30 mouse cellular contexts compared by ENCODE assay signal in genomic region chr8:126793657-126794056, GRCm38 (mm10).
DNase-seq lines count a peak whose midpoint lies in the region; ATAC-seq lines count a peak whose summit lies in the region.
"Had no signal": no experiment of that assay in that cellular context is flagged by ENCODE, and none has a peak within 500 bp of the region (broad histone marks: within the 10 kb centered on the region; RNA-seq: fewer than 3 reads in every experiment).

No protein-coding gene starts in this region.

- no peak overlapping the region for H3K4me2 ChIP-seq in kidney, embryonic 14.5 days (replicated peaks; ENCODE audit: low read depth, low read length)
- H3K4me2 ChIP-seq: embryonic facial prominence, embryonic 13.5 days; forebrain, embryonic 13.5 days; heart, embryonic 13.5 days; hindbrain, embryonic 14.5 days had no signal

- 61% methylated on average over 3 of the region's 3 CpGs for WGBS in kidney, embryonic 14.5 days

- intact Hi-C loops in left cerebral cortex, postnatal 25 days (cut with DNase I): no loop called here

- H3K4me1 ChIP-seq in kidney, embryonic 14.5 days (ENCODE audit: control insufficient read depth, insufficient read depth, low read length): peaks cover 9% of the 10 kb centered on the region
- H3K4me1 ChIP-seq: forebrain, embryonic 13.5 days had no signal

- DNase-seq in adrenal gland, adult 2 months: peak; percentile 37
- no peak for DNase-seq in adrenal gland, adult 8-10 months
- DNase-seq in kidney, adult 9 months: peak; percentile 49
- DNase-seq in urinary bladder, postnatal 14 days (ENCODE audit: low spot score): peak; percentile 25
- no peak for DNase-seq in urinary bladder, adult 2 months (ENCODE audit: low spot score)
- DNase-seq in left cerebral cortex, postnatal 25 days (ENCODE audit: low spot score in 2 of 2): no peak
- no peak for DNase-seq in embryo, embryonic 10.5 days (ENCODE audit: low spot score)
- DNase-seq: adrenal gland, postnatal 10 days; B cell, adult 2 months; cerebellum, adult 18-20 months; cerebellum, adult 9-10 months; cerebellum, postnatal 14 days; embryo, embryonic 11 days; forebrain, postnatal 0 days; gastrocnemius, adult 2 months; gastrocnemius, postnatal 14 days; heart, adult 18-20 months; heart, postnatal 14 days; heart, postnatal 4 days had no signal

- no peaks in the 10 kb centered on the region for H3K9me3 ChIP-seq in kidney, embryonic 14.5 days (ENCODE audit: control insufficient read depth, low read length)
- H3K9me3 ChIP-seq: embryonic facial prominence, embryonic 10.5 days; embryonic facial prominence, embryonic 13.5 days; forebrain, embryonic 13.5 days; G1E; heart, embryonic 13.5 days had no signal

- no peak for ATAC-seq in kidney, embryonic 14.5 days (ENCODE audit: low FRiP score, low TSS enrichment)
- ATAC-seq: forebrain, embryonic 13.5 days; forebrain, postnatal 0 days; hindbrain, postnatal 0 days; inflammation-experienced regulatory T-cells, adult 6 months had no signal

- no peaks in the 10 kb centered on the region for H3K36me3 ChIP-seq in kidney, embryonic 14.5 days (ENCODE audit: control insufficient read depth, insufficient read depth, low read length)
- H3K36me3 ChIP-seq: embryonic facial prominence, embryonic 10.5 days; embryonic facial prominence, embryonic 13.5 days; G1E; heart, embryonic 13.5 days had no signal

- no peaks in the 10 kb centered on the region for H3K27me3 ChIP-seq in kidney, embryonic 14.5 days (ENCODE audit: control insufficient read depth, insufficient read depth, low read length)
- H3K27me3 ChIP-seq: CH12.LX; embryonic facial prominence, embryonic 13.5 days; forebrain, embryonic 13.5 days; heart, embryonic 13.5 days had no signal

- H3K4me3 ChIP-seq in kidney, embryonic 14.5 days (ENCODE audit: low read length): no peak overlapping the region
- H3K4me3 ChIP-seq: embryonic facial prominence, embryonic 10.5 days; embryonic facial prominence, embryonic 13.5 days; erythroblast, embryonic 14.5 days; forebrain, embryonic 13.5 days; gastrocnemius, adult 2 months; heart, embryonic 13.5 days had no signal

- H3K27ac ChIP-seq in kidney, embryonic 14.5 days (ENCODE audit: low read depth, low read length): no peak overlapping the region
- H3K27ac ChIP-seq: embryonic facial prominence, embryonic 10.5 days; embryonic facial prominence, embryonic 13.5 days; forebrain, embryonic 13.5 days; gastrocnemius, adult 2 months; heart, embryonic 13.5 days; hindbrain, embryonic 14.5 days; hindbrain, postnatal 0 days had no signal

- H3K9ac ChIP-seq in kidney, embryonic 14.5 days (ENCODE audit: low read depth, low read length): no peak overlapping the region
- H3K9ac ChIP-seq: embryonic facial prominence, embryonic 13.5 days; forebrain, embryonic 13.5 days; forebrain, postnatal 0 days; heart, embryonic 13.5 days; hindbrain, embryonic 14.5 days had no signal

Comparison
In these comparisons a context has a peak if more than half of its experiments do, and no peak if none do; other contexts are left out.
1. DNase-seq: peak in adrenal gland, adult 2 months (single experiment), kidney, adult 9 months (single experiment) and urinary bladder, postnatal 14 days (single experiment); none in adrenal gland, adult 8-10 months (single experiment), urinary bladder, adult 2 months (single experiment), left cerebral cortex, postnatal 25 days (0 of 2) and embryo, embryonic 10.5 days (single experiment).